Mouse (Mus musculus): ENCODE measurements around the gene Spata18.

Spata18 gene

GRCm38 (mm10) chr5:73721682-73722282 is 70.6 kb downstream of the Spata18 start:
- no peak for DNase-seq

DNA sequence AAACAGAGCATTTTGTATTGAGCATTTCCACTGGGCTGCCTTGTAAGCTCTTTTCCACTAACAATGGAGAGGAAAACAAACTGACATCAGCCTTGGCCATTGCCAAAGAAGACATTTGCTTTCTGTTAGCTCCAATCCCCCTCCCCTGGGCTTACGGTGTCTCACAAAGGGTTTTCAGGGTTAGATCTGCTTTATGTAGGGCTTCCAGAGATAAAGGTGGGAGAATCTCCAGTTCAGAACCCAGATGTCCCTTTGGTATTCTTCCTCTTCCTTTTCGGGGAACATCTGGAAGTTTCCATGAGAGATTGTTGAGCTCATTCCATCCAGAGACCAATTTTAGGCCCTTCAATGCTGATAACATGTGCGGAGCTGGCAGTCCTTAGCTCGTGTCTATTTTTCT is 74.8 kb downstream of the Spata18 start:
- DNase-seq = no peak

DNA sequence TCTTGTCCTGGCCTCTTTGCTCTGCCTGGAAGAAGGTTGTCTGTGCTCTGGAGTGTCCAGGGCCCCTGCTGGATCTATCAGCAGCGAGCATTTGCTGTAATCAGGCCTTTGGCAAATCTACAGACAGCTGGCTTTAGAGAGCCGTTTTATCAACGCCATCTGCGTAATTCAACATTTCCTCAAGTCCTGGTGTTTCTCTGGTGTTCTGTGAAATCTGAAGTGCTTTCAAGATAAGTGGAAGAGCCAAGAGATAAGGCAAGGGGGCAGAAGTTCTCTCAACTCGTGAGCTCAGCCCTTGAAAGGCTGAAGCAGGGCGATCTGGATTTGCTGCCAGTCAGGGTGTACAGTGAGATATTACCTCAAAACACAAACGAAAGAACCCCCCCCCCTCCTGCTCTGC is 77.5 kb downstream of the Spata18 start:
- DNase-seq = peak; percentile 8 to 16
